Mouse (Mus musculus) heart, postnatal 10 days (tissue): ENCODE measurements at regions not wholly inside any gene's neighbourhood (a gene's known extent, or its start where the extent isn't known, plus 50 kb on each side); places are given as distances from the start of the nearest gene placed in this dataset.
"Not testable (repeated sequence)": the region's sequence is repeated elsewhere in the genome, so short reads cannot be mapped to it uniquely, and the experiment has no call there.

Experiments
- DNase-seq, 2 experiments: peaks; one replicate each; pipeline ENCODE4 v3.0.0; 2021
- intact Hi-C: fragments of 180-260 bp; cut with DNase I; formaldehyde crosslinking; loops from one replicate; pipeline ENCODE4 v1.15.1; 2025

- DNase-seq, result no peak
- intact Hi-C loops, result loop anchor here (5.0 kb wide), 1 partner anchor 127 kb away; the partner anchor contains the start of gene Tbl1xr1
Observed at GRCm38 (mm10) chr3:21950571-21950970, 125.9 kb upstream of the Tbl1xr1 start.

GRCm38 (mm10) chr3:21951446-21952285 is 124.8 kb upstream of the Tbl1xr1 start:
- DNase-seq, result no peak
- intact Hi-C loops, result loop anchor here (5.0 kb wide), 1 partner anchor 126 kb away; the partner anchor contains the start of gene Tbl1xr1

- intact Hi-C loops, result loop anchor here (5.0 kb wide), 1 partner anchor 124 kb away; the partner anchor contains the start of gene Tbl1xr1
- peak; percentile 77 to 88 for DNase-seq
Observed at GRCm38 (mm10) chr3:21952695-21953415, 123.6 kb upstream of the Tbl1xr1 start.

- intact Hi-C loops, result loop anchor here (5.0 kb wide), 1 partner anchor 124 kb away; the partner anchor contains the start of gene Tbl1xr1
- DNase-seq, result peak; percentile 52 to 55
Observed at GRCm38 (mm10) chr3:21953416-21953810, 123.0 kb upstream of the Tbl1xr1 start.

GRCm38 (mm10) chr3:21955681-21956080 is 120.8 kb upstream of the Tbl1xr1 start:
- intact Hi-C loops, result no loop called here
- no peak for DNase-seq

- DNase-seq, intact Hi-C loops: not testable (repeated sequence)
Observed at GRCm38 (mm10) chr3:21957105-21957504, 119.3 kb upstream of the Tbl1xr1 start.

GRCm38 (mm10) chr3:21958595-21959286 is 117.7 kb upstream of the Tbl1xr1 start:
- intact Hi-C loops, result no loop called here
- DNase-seq, result peak in 1 of 2 experiments; percentile 23

- intact Hi-C loops, result no loop called here
- no peak for DNase-seq
Observed at GRCm38 (mm10) chr3:21961091-21961490, 115.4 kb upstream of the Tbl1xr1 start.

- intact Hi-C loops, result no loop called here
- no peak for DNase-seq
Observed at GRCm38 (mm10) chr3:21961746-21962145, 114.7 kb upstream of the Tbl1xr1 start.

GRCm38 (mm10) chr3:21962360-21962782 is 114.1 kb upstream of the Tbl1xr1 start:
- peak in 1 of 2 experiments; percentile 18 for DNase-seq
- intact Hi-C loops, result no loop called here

GRCm38 (mm10) chr3:21962921-21963732 is 113.3 kb upstream of the Tbl1xr1 start:
- DNase-seq, result no peak
- intact Hi-C loops, result no loop called here

GRCm38 (mm10) chr3:21963733-21964351 is 112.6 kb upstream of the Tbl1xr1 start:
- intact Hi-C loops, result no loop called here
- peak; percentile 62 to 63 for DNase-seq

GRCm38 (mm10) chr3:21964438-21964837 is 112.0 kb upstream of the Tbl1xr1 start:
- intact Hi-C loops, result no loop called here
- DNase-seq, result no peak

GRCm38 (mm10) chr3:21965556-21965955 is 110.9 kb upstream of the Tbl1xr1 start:
- intact Hi-C loops, result no loop called here
- no peak for DNase-seq

- no peak for DNase-seq
- intact Hi-C loops, result no loop called here
Observed at GRCm38 (mm10) chr3:21971731-21972130, 104.7 kb upstream of the Tbl1xr1 start.

GRCm38 (mm10) chr3:21973153-21973552 is 103.3 kb upstream of the Tbl1xr1 start:
- intact Hi-C loops, result no loop called here
- DNase-seq, result no peak

GRCm38 (mm10) chr3:21973681-21974080 is 102.8 kb upstream of the Tbl1xr1 start:
- DNase-seq, result no peak

GRCm38 (mm10) chr3:21974766-21975165 is 101.7 kb upstream of the Tbl1xr1 start:
- no peak for DNase-seq
- intact Hi-C loops, result no loop called here

More at GRCm38 (mm10) chr3:21973681-21974080, 102.8 kb upstream of the Tbl1xr1 start:
- intact Hi-C loops, result no loop called here

- no peak for DNase-seq
- intact Hi-C loops, result no loop called here
Observed at GRCm38 (mm10) chr3:21977775-21978174, 98.7 kb upstream of the Tbl1xr1 start.

- intact Hi-C loops, result no loop called here
- DNase-seq, result no peak
Observed at GRCm38 (mm10) chr3:21982991-21983390, 93.5 kb upstream of the Tbl1xr1 start.
